Comparison of ENCODE assay signal across 8 mouse cellular contexts in genomic region chr1:155096620-155097261, GRCm38 (mm10). TPM values are rescaled to one million over a fixed set of nuclear protein-coding genes. Genes with fewer than 3 reads are reported as not detected.
DNase-seq lines count a peak whose midpoint lies in the region; ATAC-seq and TF ChIP-seq lines count a peak whose summit lies in the region.

No protein-coding gene starts in this region.

- peaks cover 54% of the 10 kb centered on the region for H3K4me1 ChIP-seq in embryonic facial prominence, embryonic 10.5 days
- peaks cover 20% of the 10 kb centered on the region for H3K4me1 ChIP-seq in intestine, postnatal 0 days (replicated peaks; ENCODE audit: control insufficient read depth, insufficient read depth, low read length)

- no peak for DNase-seq in layer of hippocampus, adult 2 months (ENCODE audit: low spot score in 2 of 2)
- no peak for DNase-seq in layer of hippocampus, postnatal 36 days
- no peak for DNase-seq in embryonic facial prominence, embryonic 10.5 days (ENCODE audit: low spot score)
- DNase-seq in natural killer cell, adult 2 months (ENCODE audit: low spot score in 2 of 2): peak; percentile 44 to 49
- DNase-seq in retina, embryonic 14.5 days (ENCODE audit: low spot score): no peak
- no peak for DNase-seq in cerebellum, postnatal 4 days (ENCODE audit: low spot score in 2 of 2)
- DNase-seq in left cerebral cortex, postnatal 14 days (ENCODE audit: low spot score in 2 of 2): no peak

- H3K36me3 ChIP-seq in embryonic facial prominence, embryonic 10.5 days (replicated peaks): peaks cover 13% of the 10 kb centered on the region
- no peaks in the 10 kb centered on the region for H3K36me3 ChIP-seq in intestine, postnatal 0 days (ENCODE audit: control insufficient read depth, insufficient read depth)

- peak overlapping the region; percentile 93 for H3K4me3 ChIP-seq in layer of hippocampus, adult 2 months
- H3K4me3 ChIP-seq in embryonic facial prominence, embryonic 10.5 days: peak overlapping the region; percentile 99
- H3K4me3 ChIP-seq in intestine, postnatal 0 days (ENCODE audit: low read depth, low read length): peak overlapping the region; percentile 100; the same call in 1 of the 2 replicates

- H3K9ac ChIP-seq in intestine, postnatal 0 days (ENCODE audit: low read depth, low read length): no peak overlapping the region

- ATAC-seq in intestine, postnatal 0 days: no peak

- H3K27ac ChIP-seq in layer of hippocampus, adult 2 months: no peak overlapping the region; the same call in 1 of the 2 replicates
- no peak overlapping the region for H3K27ac ChIP-seq in embryonic facial prominence, embryonic 10.5 days (replicated peaks)
- no peak overlapping the region for H3K27ac ChIP-seq in intestine, postnatal 0 days (ENCODE audit: low read depth, low read length)

- TF ChIP-seq CTCF in layer of hippocampus, adult 2 months (conservative IDR thresholded peaks at IDR 0.05): no peak
- TF ChIP-seq CTCF in intestine, postnatal 0 days (IDR thresholded peaks at IDR 0.05; ENCODE audit: low read depth): no peak

- 82% methylated on average over 4 of the region's 4 CpGs for WGBS in embryonic facial prominence, embryonic 10.5 days
- 72% methylated on average over 4 of the region's 4 CpGs for WGBS in intestine, postnatal 0 days

- H3K4me2 ChIP-seq in intestine, postnatal 0 days (replicated peaks; ENCODE audit: low read depth): peak overlapping the region; percentile 77

- no peaks in the 10 kb centered on the region for H3K9me3 ChIP-seq in embryonic facial prominence, embryonic 10.5 days
- no peaks in the 10 kb centered on the region for H3K9me3 ChIP-seq in intestine, postnatal 0 days (ENCODE audit: control insufficient read depth)

- intact Hi-C loops in left cerebral cortex, postnatal 14 days (cut with DNase I): loop anchor here (5.0 kb wide), 2 partner anchors 61 to 121 kb away; partner anchors contain the start of gene Stx6

- peaks cover 13% of the 10 kb centered on the region for H3K27me3 ChIP-seq in embryonic facial prominence, embryonic 10.5 days (replicated peaks; ENCODE audit: low read depth, poor library complexity, severe bottlenecking)
- H3K27me3 ChIP-seq in intestine, postnatal 0 days (replicated peaks; ENCODE audit: control insufficient read depth, insufficient read depth, low read length): no peaks in the 10 kb centered on the region

RNA-seq across cellular contexts. Expression of gene Ier5, which starts 2.7 kb away (rescaled TPM):
- 10 to 100 TPM; 26.5 to 28.1 TPM for total RNA-seq in layer of hippocampus, adult 2 months (2021)
- 10 to 100 TPM; 26.5 to 30.6 TPM for total RNA-seq in layer of hippocampus, postnatal 36 days (2021)
- polyA plus RNA-seq in embryonic facial prominence, embryonic 10.5 days (2016; fragmentation: Nextera tagmentation; extraction: Ambion mirVana): 4.4 TPM in 2 replicates
- polyA plus RNA-seq in intestine, postnatal 0 days (2015; fragmentation: Nextera tagmentation; extraction: Ambion mirVana): 6.1 and 6.8 TPM in 2 replicates
- 10 to 100 TPM; 36.8 to 37.1 TPM for total RNA-seq in left cerebral cortex, postnatal 14 days (2021)

RNA-seq across cellular contexts. Expression of gene Mr1, which starts 49.9 kb away (rescaled TPM):
- 1 to 10 TPM; 3.2 to 3.3 TPM for total RNA-seq in layer of hippocampus, adult 2 months (2021)
- 1 to 10 TPM; 1.4 to 2.5 TPM for total RNA-seq in layer of hippocampus, postnatal 36 days (2021)
- polyA plus RNA-seq in embryonic facial prominence, embryonic 10.5 days (2016; fragmentation: Nextera tagmentation; extraction: Ambion mirVana): 1.2 and 1.4 TPM in 2 replicates
- 2.8 and 3.4 TPM in 2 replicates for polyA plus RNA-seq in intestine, postnatal 0 days (2015; fragmentation: Nextera tagmentation; extraction: Ambion mirVana)
- 1 to 10 TPM; 2.0 to 2.3 TPM for total RNA-seq in left cerebral cortex, postnatal 14 days (2021)

Comparison
In these comparisons a context has a peak if more than half of its experiments do, and no peak if none do; other contexts are left out.
1. DNase-seq: peak in natural killer cell, adult 2 months (2 of 2); none in layer of hippocampus, adult 2 months (0 of 2), layer of hippocampus, postnatal 36 days (0 of 2), embryonic facial prominence, embryonic 10.5 days (single experiment), retina, embryonic 14.5 days (single experiment), cerebellum, postnatal 4 days (0 of 2) and left cerebral cortex, postnatal 14 days (0 of 2).
2. Peak in every context shown above with its lines, with median percentiles within 50 percentile points of each other: H3K4me3 ChIP-seq.